Mouse (Mus musculus) spleen, adult 18-20 months (tissue): ENCODE results near the gene Krtap5-1.
"Not testable (repeated sequence)": the region's sequence is repeated elsewhere in the genome, so short reads cannot be mapped to it uniquely, and the experiment has no call there.

ENCODE experiments used
- DNase-seq, 2 experiments: peaks; one replicate each; pipeline ENCODE4 v3.0.0; 2022; ENCODE audit warnings: mixed read lengths in 2 of 2

Gene Krtap5-1

GRCm38 (mm10) chr7:142295418-142295817 is 1.5 kb downstream of the Krtap5-1 start:
- no peak for DNase-seq

- peak in 1 of 2 experiments; percentile 24 for DNase-seq
These were observed 3.1 kb downstream of the Krtap5-1 start for GRCm38 (mm10) chr7:142293851-142294250.

GRCm38 (mm10) chr7:142285910-142286612 is 10.9 kb downstream of the Krtap5-1 start:
- not testable (repeated sequence) for DNase-seq

DNA sequence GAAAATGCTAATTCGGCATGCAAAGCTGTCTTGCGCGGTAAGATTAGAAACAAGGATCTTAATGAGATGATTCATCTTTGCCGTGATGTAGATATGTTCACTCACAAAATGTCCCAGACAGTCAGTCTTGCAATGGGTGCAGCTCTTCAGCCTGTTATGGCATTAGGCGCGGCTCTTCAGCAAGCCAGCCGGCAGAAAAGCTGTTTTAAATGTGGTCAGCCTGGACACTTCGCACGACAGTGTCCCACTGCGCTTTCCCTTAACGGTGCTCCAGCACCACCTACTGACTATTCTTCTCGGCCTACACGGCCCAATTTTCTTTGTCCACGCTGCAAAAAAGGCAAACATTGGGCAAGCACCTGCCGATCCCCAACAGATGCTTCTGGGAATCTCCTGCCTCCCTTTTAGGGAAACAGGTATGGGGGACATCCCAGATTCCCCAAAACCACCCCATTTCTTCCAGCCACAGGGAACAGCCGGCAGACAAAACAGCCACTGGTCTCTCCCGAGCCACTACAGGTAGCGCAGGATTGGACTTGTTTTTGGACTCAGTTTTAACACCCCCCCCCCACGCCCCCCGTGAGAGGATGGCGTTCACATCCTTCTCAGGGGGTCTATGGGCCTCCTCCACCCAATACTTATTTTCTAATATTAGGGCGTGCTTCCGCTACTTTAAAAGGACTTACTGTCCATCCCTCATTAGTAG is 11.6 kb downstream of the Krtap5-1 start:
- DNase-seq, result no peak

DNA sequence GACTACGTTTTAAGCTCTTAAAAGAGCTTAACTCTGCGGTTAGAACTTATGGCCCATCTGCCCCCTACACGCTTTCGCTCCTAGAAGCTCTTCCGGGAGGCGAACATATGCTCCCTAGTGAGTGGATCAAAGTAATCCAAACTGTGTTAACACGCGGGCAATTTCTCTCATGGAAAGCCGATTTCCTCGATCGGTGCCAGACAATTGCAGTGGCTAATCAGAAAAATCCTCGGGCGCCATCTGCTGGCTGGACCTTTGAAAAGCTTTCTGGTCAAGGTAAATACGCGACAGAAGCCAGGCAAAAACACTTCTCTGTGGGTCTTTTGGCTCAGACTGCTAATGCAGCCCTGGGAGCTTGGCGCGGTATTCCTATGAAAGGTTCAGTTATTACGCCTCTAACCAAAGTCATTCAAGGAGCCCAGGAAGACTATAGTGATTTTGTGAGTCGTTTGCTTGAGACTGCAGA is 12.3 kb downstream of the Krtap5-1 start:
- peak; percentile 70 to 90 for DNase-seq

GRCm38 (mm10) chr7:142284023-142284591 is 12.8 kb downstream of the Krtap5-1 start:
- peak; percentile 27 to 59 for DNase-seq

DNA sequence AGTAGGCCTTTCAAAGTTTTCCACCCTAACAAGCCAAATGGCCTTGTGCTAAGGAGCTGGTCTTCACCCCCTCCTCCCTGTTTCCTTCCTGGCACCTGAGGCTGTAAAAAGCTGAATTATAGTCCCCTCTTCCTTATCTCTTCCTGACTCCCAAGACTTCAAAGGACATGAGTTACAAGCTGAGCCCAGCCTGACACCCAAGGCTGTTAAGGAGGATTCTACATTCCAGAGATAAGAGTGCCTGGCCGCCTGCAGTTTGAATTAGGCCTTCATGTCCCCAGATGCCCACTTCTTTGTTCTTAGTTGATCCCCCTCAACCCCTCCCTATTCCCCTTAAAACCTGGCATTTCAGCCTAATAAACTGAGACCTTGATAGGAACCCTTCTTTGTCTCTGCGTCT is 14.1 kb downstream of the Krtap5-1 start:
- DNase-seq, result not testable (repeated sequence)

DNA sequence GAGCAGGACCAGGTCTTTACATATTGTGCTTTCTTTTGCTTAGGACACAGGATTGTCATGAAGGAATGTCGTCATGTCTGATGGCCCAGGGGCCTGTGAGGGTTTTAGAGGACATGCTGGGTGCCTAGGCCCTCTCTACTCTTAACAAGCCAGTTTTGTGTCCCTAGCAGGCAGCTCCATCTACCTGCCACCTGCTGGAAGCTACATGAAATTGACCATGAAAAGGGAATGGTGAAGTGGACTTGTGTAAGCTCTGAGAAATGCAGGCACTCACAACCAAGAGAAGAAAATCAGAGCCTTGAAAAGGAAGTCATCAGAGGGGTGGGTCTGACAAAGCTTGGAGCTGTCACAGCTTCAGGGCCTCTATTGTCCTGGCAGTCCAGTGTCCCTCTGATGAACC is 17.6 kb downstream of the Krtap5-1 start:
- DNase-seq, result not testable (repeated sequence)

DNA sequence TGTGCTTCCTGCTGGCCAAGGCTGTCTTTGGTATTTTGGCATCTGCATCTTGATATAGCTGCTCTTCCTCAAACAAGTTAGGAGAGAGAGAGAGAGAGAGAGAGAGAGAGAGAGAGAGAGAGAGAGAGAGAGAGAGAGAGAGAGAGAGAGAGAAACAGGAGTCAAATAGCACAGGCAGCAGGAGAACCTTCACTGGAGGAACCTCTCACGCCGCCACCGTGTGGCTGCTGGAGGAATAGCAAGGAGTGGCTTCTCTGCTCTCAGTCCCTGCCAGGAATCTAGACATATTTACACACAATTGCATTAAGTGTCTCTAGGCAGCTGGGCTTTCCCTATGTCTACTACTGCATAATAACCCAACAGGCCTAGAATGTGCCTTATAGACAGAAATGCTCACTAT is 18.7 kb downstream of the Krtap5-1 start:
- peak in 1 of 2 experiments; percentile 63 for DNase-seq

DNA sequence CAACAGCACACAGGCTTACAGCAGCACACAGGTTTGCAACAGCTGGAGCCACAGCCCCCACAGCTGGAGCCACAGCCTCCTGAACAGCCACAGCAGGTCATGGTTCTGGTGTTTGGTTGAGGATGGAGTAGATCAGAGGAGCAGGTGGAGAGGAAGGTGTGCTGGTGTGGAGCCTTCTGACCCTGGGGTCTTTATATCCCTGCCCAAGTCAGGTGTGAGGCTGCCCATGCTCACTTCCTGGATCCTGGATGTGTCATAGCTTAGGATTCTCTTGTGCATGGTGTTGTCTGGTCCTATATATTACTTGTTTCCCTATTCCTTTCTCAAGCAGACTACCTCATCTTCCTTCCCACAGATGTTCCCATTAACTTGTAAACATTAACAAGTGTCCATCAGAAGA is 22.7 kb downstream of the Krtap5-1 start, which contains the start of gene Gm4559:
TSS of gene Gm4559 (minus strand) at position 101 of the 400 bp plus-strand sequence.
- DNase-seq, result not testable (repeated sequence)

GRCm38 (mm10) chr7:142258254-142258653 is 38.7 kb downstream of the Krtap5-1 start, which contains the start of gene Gm2431:
Gene Gm2431 (minus strand): TSS chr7:142258354.
- DNase-seq, result not testable (repeated sequence)

- DNase-seq, result peak in 1 of 2 experiments; percentile 28
These were observed 41.4 kb downstream of the Krtap5-1 start for GRCm38 (mm10) chr7:142255517-142255916.

DNA sequence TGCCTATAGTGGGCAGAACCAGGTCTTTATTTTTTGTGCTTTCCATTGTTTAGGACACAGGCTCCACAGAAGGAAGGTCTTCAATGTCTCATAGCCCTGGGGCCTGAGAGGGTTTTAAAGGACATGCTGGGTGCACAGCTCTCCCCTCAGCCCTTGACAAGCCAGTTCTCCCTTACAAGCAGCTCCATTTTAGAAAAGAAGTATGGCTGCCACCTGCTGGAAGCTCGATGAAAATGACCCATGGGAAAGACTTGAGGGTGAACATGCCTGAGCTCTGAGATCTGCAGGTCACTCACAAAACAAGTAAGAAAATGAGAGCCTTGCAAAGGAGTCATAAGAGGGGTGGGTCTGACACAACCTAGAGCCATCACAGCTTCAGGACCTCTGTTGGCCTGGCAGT is 47.1 kb downstream of the Krtap5-1 start:
- peak in 1 of 2 experiments; percentile 2 for DNase-seq
